Mouse (Mus musculus): ENCODE data around the gene Nfkb2.
A peak's percentile ranks its signal among the peaks of the same experiment; 100 is the strongest.

Gene Nfkb2

GRCm38 (mm10) chr19:46322996-46323572 lies 19.0 kb downstream of the Nfkb2 start:
- no peak for DNase-seq (ENCODE audit: low read depth, low spot score)

GRCm38 (mm10) chr19:46323716-46324115 lies 19.6 kb downstream of the Nfkb2 start:
- no peak for DNase-seq (ENCODE audit: low read depth, low spot score)

GRCm38 (mm10) chr19:46324366-46324765 lies 20.2 kb downstream of the Nfkb2 start:
- DNase-seq (ENCODE audit: low read depth, low spot score): no peak

- DNase-seq (ENCODE audit: low read depth, low spot score): no peak
These were observed 20.8 kb downstream of the Nfkb2 start for GRCm38 (mm10) chr19:46324918-46325317.

- DNase-seq (ENCODE audit: low read depth, low spot score): no peak
These were observed 22.1 kb downstream of the Nfkb2 start for GRCm38 (mm10) chr19:46326019-46326755.

GRCm38 (mm10) chr19:46326756-46327305 lies 22.7 kb downstream of the Nfkb2 start, which contains the start of gene Psd:
Psd (minus strand) TSS chr19:46327156.
- no peak for DNase-seq (ENCODE audit: low read depth, low spot score)

GRCm38 (mm10) chr19:46327531-46328064 lies 23.5 kb downstream of the Nfkb2 start:
- no peak for DNase-seq (ENCODE audit: low read depth, low spot score)

- DNase-seq (ENCODE audit: low read depth, low spot score): peak; percentile 94
These were observed 24.2 kb downstream of the Nfkb2 start, which contains the start of gene Fbxl15 for GRCm38 (mm10) chr19:46328081-46329030. Fbxl15 (plus strand) TSS chr19:46328184.

- DNase-seq (ENCODE audit: low read depth, low spot score): no peak
These were observed 25.0 kb downstream of the Nfkb2 start for GRCm38 (mm10) chr19:46329031-46329641.

- peak; percentile 68 for DNase-seq (ENCODE audit: low read depth, low spot score)
These were observed 25.8 kb downstream of the Nfkb2 start for GRCm38 (mm10) chr19:46329951-46330350.

GRCm38 (mm10) chr19:46330696-46331095 lies 26.6 kb downstream of the Nfkb2 start:
- DNase-seq (ENCODE audit: low read depth, low spot score): no peak

- no peak for DNase-seq (ENCODE audit: low read depth, low spot score)
These were observed 27.2 kb downstream of the Nfkb2 start for GRCm38 (mm10) chr19:46331326-46331725.

GRCm38 (mm10) chr19:46331936-46332335 lies 27.8 kb downstream of the Nfkb2 start:
- DNase-seq (ENCODE audit: low read depth, low spot score): no peak

- DNase-seq (ENCODE audit: low read depth, low spot score): no peak
These were observed 28.7 kb downstream of the Nfkb2 start for GRCm38 (mm10) chr19:46332721-46333339.

GRCm38 (mm10) chr19:46333906-46334305 lies 29.8 kb downstream of the Nfkb2 start:
- DNase-seq (ENCODE audit: low read depth, low spot score): no peak

GRCm38 (mm10) chr19:46337719-46338330 lies 33.7 kb downstream of the Nfkb2 start:
- no peak for DNase-seq (ENCODE audit: low read depth, low spot score)

- DNase-seq (ENCODE audit: low read depth, low spot score): peak; percentile 95
These were observed 34.3 kb downstream of the Nfkb2 start, which contains the start of gene Cuedc2 for GRCm38 (mm10) chr19:46338331-46338936. Cuedc2 (minus strand) TSS chr19:46338702.

- no peak for DNase-seq (ENCODE audit: low read depth, low spot score)
These were observed 34.8 kb downstream of the Nfkb2 start for GRCm38 (mm10) chr19:46338942-46339286.

- no peak for DNase-seq (ENCODE audit: low read depth, low spot score)
These were observed 35.3 kb downstream of the Nfkb2 start for GRCm38 (mm10) chr19:46339287-46339971.

All from c-Kit-negative CD71-positive TER-119-positive erythroid progenitor cells, embryonic 14.5 days (primary cell).